Mouse (Mus musculus) testis, adult 2 months (tissue): ENCODE results near the gene Ap1s3.

Experiments used
- CTCF ChIP-seq: fragments of 200-500 bp; IDR thresholded peaks from 2 replicates; pipeline ENCODE4 v1.5.1; 2012; ENCODE audit warnings: low read depth, mild to moderate bottlenecking, inconsistent platforms, low read length, moderate library complexity; ENCODE audit not compliant: control insufficient read depth, insufficient read depth, insufficient replicate concordance
- POLR2A ChIP-seq: fragments of 200-500 bp; IDR thresholded peaks from 2 replicates; pipeline ENCODE4 v1.6.1; 2012; ENCODE audit warnings: low read depth, mild to moderate bottlenecking, inconsistent platforms, low read length, moderate library complexity; ENCODE audit not compliant: control insufficient read depth

DNA sequence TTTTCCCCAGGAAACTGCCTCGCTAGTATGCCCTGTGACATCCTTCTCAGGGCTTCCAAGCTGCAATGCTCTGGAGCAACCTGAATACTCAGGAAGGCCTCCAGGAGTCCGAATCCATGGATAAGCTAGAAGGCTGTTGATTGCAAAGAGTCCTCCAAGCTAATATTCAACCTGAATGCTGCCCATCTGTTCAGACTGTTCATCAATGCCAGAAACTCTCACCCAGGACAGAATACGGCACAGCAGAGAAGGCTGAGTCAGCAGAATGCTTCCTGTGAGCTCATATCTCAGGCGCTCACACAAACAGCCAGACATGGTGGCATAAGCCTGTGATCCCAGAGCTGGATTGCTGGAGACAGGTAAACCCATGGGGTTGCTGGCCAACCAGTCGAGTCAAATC lies 41.3 kb upstream of the Ap1s3 start:
- TF ChIP-seq CTCF (no peak), POLR2A (no peak)
